Mouse (Mus musculus) cerebellum, adult 2 months (tissue): ENCODE results near the gene Dlgap1.

Source experiments
- CTCF ChIP-seq: fragments of 200-500 bp; IDR thresholded peaks from 2 replicates; pipeline ENCODE4 v1.5.1; 2011; ENCODE audit warnings: low read depth, mild to moderate bottlenecking, control low read depth, low read length, moderate library complexity, borderline replicate concordance; ENCODE audit not compliant: insufficient read depth
- POLR2A ChIP-seq: fragments of 200-500 bp; IDR thresholded peaks from 2 replicates; pipeline ENCODE4 v1.6.1; 2011; ENCODE audit warnings: low read length, control low read depth, borderline replicate concordance; ENCODE audit not compliant: insufficient read depth

- TF ChIP-seq CTCF, result no peak
- TF ChIP-seq POLR2A, result no peak
Observed at GRCm38 (mm10) chr17:70772120-70772899, 803.4 kb downstream of the Dlgap1 start.
